Mouse (Mus musculus) forebrain, embryonic 15.5 days (tissue): ENCODE data around the gene Parp16. TPM values are rescaled to one million over a fixed set of nuclear protein-coding genes. Genes with fewer than 3 reads are reported as not detected.
"Not testable (repeated sequence)": the region's sequence is repeated elsewhere in the genome, so short reads cannot be mapped to it uniquely, and the experiment has no call there.

Experiments used
- ATAC-seq: fragments of 200-750 bp; cut with Nextera tagmentation; replicated peaks from 2 replicates; pipeline ENCODE4 v1.8.0; 2017; ENCODE audit warnings: mild to moderate bottlenecking, moderate TSS enrichment, moderate library complexity
- H3K27ac ChIP-seq: fragments of 300-500 bp; sonication (generic); replicated peaks from 2 replicates; pipeline ENCODE4 v1.5.1; 2015; ENCODE audit warnings: mild to moderate bottlenecking, inconsistent platforms
- H3K27me3 ChIP-seq: fragments of 300-500 bp; sonication (generic); 2 replicates; pipeline ENCODE4 v1.6.1; 2015; ENCODE audit warnings: inconsistent platforms
- H3K36me3 ChIP-seq: fragments of 300-500 bp; sonication (generic); 2 replicates; pipeline ENCODE4 v1.6.1; 2015; ENCODE audit warnings: mild to moderate bottlenecking, inconsistent platforms
- H3K4me1 ChIP-seq: fragments of 300-500 bp; sonication (generic); 2 replicates; pipeline ENCODE4 v1.6.1; 2015; ENCODE audit warnings: inconsistent platforms
- H3K4me2 ChIP-seq: fragments of 300-500 bp; sonication (generic); replicated peaks from 2 replicates; pipeline ENCODE4 v1.6.1; 2015; ENCODE audit warnings: mild to moderate bottlenecking, inconsistent platforms
- H3K4me3 ChIP-seq: fragments of 300-500 bp; sonication (generic); 2 replicates; pipeline ENCODE4 v1.5.1; 2015; ENCODE audit warnings: mild to moderate bottlenecking, inconsistent platforms
- H3K9ac ChIP-seq: fragments of 300-500 bp; sonication (generic); replicated peaks from 2 replicates; pipeline ENCODE4 v1.6.1; 2015; ENCODE audit warnings: mild to moderate bottlenecking, inconsistent platforms
- H3K9me3 ChIP-seq: fragments of 300-500 bp; sonication (generic); 2 replicates; pipeline ENCODE4 v1.6.1; 2016; ENCODE audit warnings: inconsistent platforms
- WGBS: fragments of 180-500 bp; shearing (Covaris S2); methylation state at CpG from one replicate; pipeline ENCODE4 v1.1.7; 2015; ENCODE audit warnings: mixed read lengths; 5-methylcytosine and 5-hydroxymethylcytosine counted together
- polyA plus RNA-seq: library from polyadenylated mRNA; unstranded; fragments of >200 nt; fragmentation: Nextera tagmentation; extraction: Ambion mirVana; gene quantifications from 2 replicates; pipeline ENCODE4 v1.2.1, GENCODE M21; 2015

The Parp16 gene
- polyA plus RNA-seq, 1 experiment from 2014 or later: 4.9 TPM

DNA sequence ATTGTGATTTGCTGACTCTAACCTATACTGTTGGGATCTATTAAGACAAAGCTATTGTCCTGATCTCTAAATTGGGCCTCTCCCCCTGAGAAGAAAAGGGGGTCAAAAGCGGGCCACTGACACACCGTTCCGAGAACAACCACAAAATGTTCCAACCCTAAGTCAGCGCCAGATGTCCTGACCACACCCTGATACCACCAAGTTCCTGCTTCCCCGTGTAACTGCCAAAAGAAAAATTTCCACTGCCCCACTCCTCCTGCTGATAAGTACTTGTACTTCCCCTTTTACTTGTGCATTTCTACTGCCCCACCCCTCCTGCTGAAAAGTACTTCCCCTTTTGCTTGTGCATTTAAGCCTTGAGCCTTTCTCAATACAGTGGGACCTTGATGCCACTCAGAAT, 93.1 kb downstream of the Parp16 start:
- not testable (repeated sequence) for ATAC-seq, H3K4me2 ChIP-seq, H3K27me3 ChIP-seq, H3K36me3 ChIP-seq, H3K9me3 ChIP-seq, H3K27ac ChIP-seq, H3K4me1 ChIP-seq, H3K4me3 ChIP-seq, H3K9ac ChIP-seq
- 94% methylated on average over 5 of the region's 5 CpGs for WGBS

Other genes starting within 250 kb of the Parp16 start
- gene Slc24a1, start 243.7 kb upstream of the Parp16 start, polyA plus RNA-seq: 0.04 and 0.10 TPM in 2 replicates
- gene Ints14, start 234.4 kb upstream of the Parp16 start, polyA plus RNA-seq: 45.0 and 45.6 TPM in 2 replicates
- gene Hacd3, start 173.7 kb upstream of the Parp16 start, polyA plus RNA-seq: 182 and 194 TPM in 2 replicates
- 42.5 and 44.5 TPM in 2 replicates for gene Dpp8, start 162.9 kb upstream of the Parp16 start, polyA plus RNA-seq
- 13.0 and 14.6 TPM in 2 replicates for gene Igdcc4, start 93.9 kb upstream of the Parp16 start, polyA plus RNA-seq
- 9.6 and 9.8 TPM in 2 replicates for gene Igdcc3, start 54.2 kb upstream of the Parp16 start, polyA plus RNA-seq
- 0.42 and 0.55 TPM in 2 replicates for gene Cilp, start 69.8 kb downstream of the Parp16 start, polyA plus RNA-seq
- 45.7 and 47.3 TPM in 2 replicates for gene Clpx, start 98.9 kb downstream of the Parp16 start, polyA plus RNA-seq
- gene Pdcd7, start 150.8 kb downstream of the Parp16 start, polyA plus RNA-seq: 9.7 and 10.3 TPM in 2 replicates
- gene Ubap1l, start 165.7 kb downstream of the Parp16 start, polyA plus RNA-seq: 0.83 and 0.92 TPM in 2 replicates
- 0.56 and 1.00 TPM in 2 replicates for gene Kbtbd13, start 196.3 kb downstream of the Parp16 start, polyA plus RNA-seq
- 6.1 and 6.5 TPM in 2 replicates for gene Rasl12, start 203.2 kb downstream of the Parp16 start, polyA plus RNA-seq
- not detected in 2 replicates for gene Slc51b, start 227.6 kb downstream of the Parp16 start, polyA plus RNA-seq
- gene Mtfmt, start 240.4 kb downstream of the Parp16 start, polyA plus RNA-seq: 23.6 and 26.0 TPM in 2 replicates